Mouse (Mus musculus): Measurements from ENCODE around the gene Use1.

Use1 gene

DNA sequence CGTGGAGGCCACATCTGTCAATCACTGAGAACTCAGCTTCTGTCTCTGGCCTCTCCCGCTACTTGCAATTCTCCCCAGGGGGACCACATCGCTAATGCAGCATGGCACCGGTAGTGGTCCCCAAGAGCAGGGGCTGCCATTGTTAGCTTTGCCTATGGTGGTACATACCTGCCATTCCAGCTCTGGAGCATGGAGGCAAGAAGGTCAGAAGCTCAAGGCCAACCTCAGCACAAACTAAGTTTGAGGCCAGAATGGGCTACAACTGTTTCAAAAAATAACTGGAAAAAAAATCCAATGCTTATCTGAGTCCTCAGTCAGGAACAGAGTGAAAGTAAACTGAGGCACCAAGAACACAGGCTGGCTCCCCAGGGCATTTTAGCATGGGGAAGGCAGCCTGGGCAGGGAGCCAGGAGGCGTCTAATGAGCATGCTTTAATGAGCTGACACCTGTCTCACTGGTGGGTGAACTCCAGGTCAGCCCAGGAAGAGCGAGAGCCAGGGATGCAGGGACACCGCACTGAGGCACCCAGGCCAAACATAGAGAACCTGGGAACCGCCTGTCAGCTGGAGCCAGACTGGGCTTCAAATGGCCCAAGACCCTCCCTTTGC, 9.9 kb downstream of the Use1 start:
- no peak for DNase-seq (ENCODE audit: low spot score)

DNA sequence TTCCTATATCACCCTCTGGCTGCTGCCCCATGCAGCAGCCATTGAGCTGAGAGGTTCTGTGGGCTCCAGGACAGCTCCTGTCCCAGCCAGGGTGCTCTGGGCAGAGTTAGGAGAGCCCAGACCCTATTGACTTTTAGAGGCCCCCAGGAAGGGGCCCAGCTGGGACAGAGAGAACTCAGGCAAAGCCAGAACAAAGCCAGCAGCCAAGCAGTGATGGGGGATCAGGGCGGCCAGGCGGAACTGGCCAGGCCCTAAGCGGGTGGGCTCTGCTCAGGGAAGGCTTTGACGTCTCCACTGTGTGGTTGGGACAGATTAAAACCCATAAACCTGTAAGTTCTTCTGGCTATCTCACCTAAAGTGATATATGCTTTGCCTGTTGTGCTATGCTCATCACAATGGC, 12.4 kb downstream of the Use1 start:
- no peak for DNase-seq (ENCODE audit: low spot score)

DNA sequence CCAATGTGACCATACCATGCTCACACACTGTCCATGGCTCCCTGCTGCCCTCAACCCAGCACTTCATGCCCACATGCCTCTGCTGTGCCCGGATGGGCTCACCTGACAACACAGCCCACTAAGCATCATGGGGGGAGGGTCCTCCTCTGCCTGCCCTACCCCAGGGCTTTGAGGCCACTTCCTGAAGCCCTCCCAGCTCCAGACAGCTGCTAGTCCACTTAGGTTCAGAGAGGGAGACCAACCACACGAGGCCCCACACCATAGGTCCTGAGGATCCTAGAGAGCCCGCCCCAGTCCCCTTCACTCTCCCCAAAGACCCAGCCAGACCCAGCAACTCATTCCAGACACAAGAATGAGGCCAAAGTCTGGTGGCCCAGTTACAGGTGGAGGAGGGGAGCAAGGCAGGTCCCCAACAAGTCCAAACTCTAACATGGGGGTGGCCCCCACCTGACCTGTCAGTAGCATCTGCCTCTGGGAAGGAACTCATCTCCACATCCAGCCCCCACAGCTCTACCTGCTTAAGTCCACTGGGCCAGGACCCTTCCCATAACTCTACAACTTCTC, 12.9 kb downstream of the Use1 start:
- no peak for DNase-seq (ENCODE audit: low spot score)

DNA sequence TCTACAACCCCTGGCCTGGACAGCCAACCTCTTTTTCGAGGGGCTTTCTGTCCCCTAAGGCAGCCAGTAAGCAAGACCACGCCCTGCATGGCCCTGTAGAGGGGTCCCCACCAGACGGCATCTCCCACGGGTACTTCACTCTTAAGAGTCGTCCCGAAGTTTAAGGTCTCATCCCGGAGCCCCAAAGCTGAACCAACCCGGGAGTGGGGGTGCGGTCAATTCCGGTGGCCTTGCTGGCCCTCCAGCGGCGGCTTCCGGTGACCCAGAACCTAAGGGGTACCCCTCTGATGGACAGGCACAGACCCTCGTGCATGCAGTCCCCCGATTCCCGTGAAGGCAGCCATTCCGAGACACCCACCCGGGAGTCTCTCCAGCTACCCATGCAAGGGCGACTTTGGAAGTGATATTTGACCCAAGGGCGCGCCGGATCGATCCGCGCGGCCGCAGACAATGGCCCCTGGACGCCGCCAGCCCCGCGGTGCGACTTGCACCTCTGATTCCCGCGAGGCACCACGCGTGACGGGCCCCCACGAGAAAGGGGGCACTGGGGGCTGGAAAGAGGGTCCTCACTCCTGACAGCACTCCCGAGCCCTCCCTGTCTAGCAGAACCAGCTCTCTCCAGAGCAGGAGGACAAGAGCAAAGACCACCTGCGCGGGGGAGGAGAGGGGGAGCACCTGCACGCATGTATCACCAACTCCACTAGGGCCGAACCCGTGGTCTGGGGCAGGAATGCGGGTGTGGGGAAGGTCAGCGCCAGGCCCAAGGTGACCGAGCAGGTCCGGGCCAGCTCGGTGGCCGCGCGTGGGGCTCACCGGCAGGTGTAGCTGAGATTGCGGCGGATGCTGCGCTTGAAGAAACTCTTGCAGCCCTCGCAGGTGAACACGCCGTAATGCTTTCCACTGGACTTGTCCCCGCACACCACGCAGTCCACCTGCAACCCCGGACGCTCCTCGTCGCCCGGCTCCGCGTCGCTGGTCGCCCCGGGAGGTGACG, 13.8 kb downstream of the Use1 start:
- DNase-seq (ENCODE audit: low spot score): peak; percentile 31

DNA sequence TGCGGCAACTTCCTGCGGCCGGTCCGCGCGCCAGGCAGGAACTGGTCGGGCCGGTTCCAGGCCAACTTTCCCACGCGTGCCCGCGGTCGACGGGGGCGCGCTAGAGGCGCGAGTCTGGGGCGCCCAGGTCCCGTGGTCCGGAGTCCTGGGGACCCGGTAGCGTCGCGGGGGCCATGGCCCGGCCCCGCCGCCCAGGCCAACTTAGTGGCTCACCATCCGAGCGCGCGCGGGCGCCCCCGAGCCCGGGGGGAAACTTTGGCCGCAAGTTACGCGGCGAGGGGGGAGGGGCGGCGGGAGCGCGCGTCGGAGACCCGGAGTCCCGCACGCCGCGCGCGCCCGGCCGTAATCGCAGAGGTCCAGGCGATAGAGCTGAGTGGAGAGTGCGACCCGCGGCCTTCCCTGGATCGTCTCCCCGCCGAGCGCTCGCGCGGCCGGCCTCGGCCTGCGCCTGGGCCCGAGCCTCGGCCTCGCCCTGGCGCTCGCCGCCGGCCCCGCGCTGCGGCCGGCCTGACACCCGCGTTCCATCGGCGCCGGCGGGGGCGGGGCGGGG, 14.8 kb downstream of the Use1 start, which contains the start of gene Nr2f6:
TSS of gene Nr2f6 (minus strand) at position 540 of the 550 bp plus-strand sequence.
- DNase-seq (ENCODE audit: low spot score): peak; percentile 81

DNA sequence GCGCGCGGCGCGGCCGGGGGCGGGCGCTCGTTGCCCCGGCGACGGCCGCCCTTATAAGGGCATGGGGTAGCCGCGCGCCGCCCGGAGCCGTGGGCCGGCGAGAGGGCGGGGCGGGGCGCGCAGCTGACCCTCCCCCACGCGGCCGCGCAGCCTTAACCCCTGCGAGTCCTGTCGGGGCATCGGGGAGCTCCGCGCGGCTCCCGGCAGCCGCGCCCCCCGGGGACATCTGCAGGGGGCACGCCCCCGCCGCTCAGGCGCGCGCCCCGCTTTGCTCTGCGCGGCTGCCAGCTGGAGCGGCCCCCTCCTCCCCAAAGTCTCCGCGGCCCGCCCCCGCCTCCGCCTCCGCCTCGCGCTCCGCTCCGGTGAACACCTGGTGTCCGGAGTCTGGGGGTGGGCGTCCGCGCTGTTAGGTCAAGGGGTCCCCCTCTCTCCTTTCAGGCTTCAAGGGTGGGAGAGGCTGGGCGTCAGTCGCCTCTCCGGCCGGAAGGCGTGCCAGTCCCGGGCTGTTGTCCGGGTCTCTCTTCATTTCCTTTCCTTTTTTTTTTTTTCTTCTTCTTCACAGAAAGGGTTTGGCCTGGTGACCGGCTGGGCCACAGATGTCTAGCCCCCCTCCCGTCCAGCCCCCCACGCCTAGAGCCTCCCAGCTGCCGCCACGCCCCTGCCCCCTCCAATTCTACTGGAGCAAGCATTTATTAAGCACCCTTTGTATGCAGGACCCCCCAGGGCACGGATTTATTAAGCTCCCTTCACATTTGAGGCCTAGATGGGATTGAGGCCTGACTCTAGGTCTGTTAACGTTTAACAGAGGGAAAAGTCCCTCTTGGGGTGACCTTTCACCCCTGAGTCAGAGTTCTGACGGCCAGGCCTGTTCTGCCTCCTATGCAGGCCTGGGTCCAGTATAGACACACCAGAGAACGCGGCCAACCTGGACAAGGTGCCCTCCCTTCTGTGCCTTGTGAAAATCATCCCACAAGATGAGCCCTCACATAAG, 15.6 kb downstream of the Use1 start:
- DNase-seq (ENCODE audit: low spot score): peak; percentile 89

DNA sequence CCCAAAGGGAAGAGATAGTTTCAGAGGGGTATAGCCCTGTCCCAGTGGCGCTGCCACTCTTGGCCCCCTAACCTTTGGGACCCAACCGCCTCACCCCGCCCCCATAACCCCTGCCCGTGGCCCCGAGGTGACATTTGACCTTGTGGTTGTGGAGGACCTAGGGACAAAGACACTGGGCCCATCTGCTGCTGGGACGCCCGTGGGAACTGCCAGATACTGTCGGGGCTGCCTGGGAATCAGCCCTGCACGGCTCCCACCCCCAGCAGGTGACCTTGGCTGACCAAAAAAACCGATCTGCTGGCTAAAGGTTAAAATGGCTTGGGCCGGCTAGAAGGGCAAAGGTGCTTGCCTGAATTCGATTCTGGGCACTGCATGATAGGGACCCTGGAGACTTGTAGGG, 16.7 kb downstream of the Use1 start:
- no peak for DNase-seq (ENCODE audit: low spot score)

DNA sequence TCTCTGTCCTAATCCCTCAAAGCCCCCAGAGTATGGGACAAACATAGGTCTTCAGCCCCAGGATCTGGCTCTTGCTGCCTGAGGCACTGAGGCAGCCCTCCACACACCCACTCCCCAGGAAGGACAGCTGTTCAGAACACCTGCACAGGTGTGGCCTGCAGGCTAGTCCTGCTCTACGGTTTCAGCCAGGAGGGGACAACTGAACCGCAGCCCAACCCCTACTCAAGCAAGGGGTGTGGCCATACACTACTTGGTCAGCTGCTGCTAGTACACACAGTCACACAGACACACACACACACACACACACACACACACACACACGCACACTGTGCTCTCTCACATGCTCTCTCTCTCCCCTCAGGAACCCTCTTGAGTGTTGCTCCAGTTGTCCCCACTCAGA, 17.2 kb downstream of the Use1 start:
- peak; percentile 55 for DNase-seq (ENCODE audit: low spot score)

DNA sequence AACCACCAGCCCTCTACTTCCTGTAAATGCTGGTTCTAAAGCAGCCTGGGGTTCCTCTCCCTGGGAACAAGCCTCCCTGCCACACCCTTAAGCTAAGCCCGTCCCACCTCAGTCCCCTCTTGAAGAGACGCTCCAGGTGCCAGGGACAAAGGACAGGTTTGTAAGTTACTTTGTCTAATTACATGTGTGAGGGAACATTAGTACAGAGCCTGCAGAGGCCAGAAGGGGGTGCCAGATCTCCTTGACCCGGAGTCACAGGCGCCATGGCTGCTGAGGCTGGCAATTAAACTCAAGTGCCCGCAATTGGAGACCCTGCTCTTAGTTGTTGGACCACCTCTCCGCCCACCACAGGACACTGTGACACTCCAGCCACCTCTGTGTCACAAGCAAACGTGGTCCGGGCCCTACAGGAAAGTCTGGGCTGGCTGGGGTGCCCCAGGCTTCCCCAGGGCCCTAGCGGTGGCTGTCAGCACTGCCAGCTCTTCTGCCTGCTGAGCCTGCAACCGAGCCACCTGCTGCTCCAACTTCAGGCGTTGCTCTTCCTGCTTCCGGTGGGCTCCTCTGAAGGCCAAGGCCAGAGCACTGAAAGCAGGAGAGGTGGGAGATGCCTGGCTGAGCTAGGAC, 18.7 kb downstream of the Use1 start:
- DNase-seq (ENCODE audit: low spot score): no peak

DNA sequence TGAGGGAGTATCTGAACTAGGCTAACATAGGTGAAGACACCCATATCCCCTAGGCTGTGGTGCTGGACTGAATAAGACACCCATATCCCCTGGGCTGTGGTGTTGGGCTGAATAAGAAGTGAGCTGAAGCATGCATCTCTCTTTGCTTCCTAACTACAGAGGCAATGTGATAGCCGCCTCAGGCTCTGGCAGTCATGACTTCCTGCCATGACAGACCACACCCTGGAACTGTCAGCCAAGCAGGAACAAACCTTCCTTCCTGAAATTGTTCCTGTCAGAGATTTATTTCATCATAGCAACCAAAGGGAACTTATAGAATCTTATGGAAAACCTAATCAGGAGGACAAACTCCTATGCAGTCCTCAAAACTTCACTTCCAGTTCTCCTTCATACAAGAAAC, 21.6 kb downstream of the Use1 start:
- peak; percentile 51 for DNase-seq (ENCODE audit: low spot score)

DNA sequence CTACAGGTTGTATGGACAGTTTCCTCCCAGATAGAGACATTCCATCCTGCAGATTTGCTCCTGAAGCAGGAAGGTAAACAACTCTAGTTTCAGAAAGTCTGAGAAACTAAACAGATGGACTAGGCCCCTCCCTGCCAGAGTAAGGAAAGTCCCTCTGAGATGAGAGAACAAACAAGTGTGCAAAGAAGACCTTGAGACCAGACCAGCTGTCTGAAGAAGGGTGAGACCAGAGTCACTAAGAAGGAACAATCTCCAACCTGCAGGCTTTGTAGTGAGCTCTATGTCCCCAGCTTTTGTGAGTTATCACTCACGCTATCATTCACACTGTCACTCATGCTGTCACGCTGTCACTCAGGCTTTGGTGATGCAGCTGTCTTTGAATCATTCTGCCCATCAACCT, 25.0 kb downstream of the Use1 start:
- no peak for DNase-seq (ENCODE audit: low spot score)

DNA sequence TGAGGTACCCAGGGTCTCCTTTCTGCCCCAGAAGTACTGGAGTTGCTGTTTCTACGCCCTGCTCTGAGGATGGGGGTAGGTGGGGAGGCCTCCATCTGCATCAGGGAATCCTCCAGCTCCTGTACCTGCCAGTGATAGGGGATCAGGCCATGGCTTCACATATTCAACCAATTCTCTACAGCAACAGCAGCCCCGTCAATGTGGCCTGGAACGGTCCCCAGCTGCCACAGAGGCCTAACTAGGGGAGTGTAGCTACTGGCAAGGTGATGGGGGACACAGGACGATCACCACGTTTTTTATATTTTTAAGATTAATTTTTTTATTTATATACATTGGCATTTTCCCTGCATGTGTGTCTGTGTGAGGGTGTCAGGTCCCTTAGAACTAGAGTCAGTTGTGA, 25.7 kb downstream of the Use1 start:
- DNase-seq (ENCODE audit: low spot score): no peak

DNA sequence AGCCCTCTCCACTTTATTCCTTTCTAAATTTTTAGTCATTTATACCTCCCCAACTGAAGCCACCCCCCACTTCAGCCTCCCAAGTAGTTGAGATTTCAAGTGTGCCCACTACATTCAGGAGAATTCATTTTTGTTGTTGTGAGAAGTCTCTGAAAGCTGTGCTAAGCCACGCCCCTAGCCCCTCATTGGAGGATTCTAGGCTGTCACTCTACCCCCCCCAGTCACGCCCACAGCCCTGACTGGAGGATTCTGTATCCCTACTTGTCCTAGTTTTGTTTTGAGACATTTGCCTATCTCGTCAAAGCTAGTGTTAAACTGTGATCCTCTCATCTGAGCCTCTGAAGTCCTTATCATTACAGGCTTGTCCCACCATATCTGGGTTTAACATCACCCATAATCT, 26.2 kb downstream of the Use1 start:
- peak; percentile 50 for DNase-seq (ENCODE audit: low spot score)

DNA sequence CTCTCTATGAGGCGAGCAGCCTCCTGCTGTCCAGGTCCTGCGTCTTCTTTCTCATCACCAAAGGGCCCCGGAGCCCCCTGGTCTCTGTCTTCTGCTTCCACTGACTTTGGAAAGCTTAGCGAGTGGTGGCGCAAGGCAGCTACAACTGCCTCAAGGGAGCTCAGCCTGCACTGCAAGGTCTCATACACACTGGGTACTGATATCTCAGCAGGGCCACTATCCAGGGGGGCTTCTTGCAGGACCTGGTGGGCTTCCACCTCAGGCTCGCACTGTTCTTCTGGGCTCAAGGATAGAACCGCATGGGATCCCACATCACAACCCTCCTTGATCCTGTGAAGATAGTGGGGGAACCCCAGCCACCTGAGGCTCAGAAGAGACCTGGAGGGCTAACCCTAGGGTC, 27.8 kb downstream of the Use1 start:
- DNase-seq (ENCODE audit: low spot score): no peak

DNA sequence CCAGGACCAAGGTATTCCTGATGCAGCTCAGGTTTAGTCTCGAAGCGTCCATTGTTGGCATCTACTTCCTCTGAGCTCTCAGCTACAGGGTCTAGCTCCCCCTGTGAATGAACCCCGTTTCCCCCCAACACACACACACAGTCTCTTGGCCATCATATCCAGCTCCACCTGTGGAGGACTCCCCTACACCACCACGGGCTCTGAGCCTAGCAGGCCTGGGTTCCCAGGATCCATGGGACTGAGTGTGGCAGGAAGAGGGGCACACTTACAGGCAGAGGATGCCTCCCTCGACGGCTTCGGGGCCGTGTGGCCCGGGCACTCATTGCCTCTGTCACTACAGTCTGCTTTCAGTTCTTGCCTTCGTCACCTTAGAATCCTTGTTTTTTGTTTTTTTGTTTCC, 28.4 kb downstream of the Use1 start:
- DNase-seq (ENCODE audit: low spot score): no peak

DNA sequence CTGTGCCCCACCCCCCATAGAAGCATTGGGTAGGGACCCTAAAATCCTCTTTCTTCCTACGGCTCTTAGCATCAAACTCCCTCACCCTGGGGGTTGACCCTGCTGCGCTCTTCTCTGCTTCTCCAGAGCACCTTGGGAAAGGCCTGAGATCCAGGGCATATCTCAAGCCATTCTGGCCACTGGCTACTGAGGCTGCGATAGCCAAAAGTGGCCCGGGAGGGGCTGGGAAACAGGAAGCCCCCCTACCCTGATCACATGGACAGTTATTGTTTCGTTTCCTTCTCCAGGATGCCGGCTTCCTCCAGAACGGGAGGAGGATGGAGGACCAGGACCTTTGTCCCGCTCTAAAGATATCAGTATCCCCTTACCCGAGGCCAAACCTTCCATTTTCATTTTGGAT, 29.0 kb downstream of the Use1 start, which contains the start of gene Ushbp1:
TSS of gene Ushbp1 (minus strand) at position 174 of the 400 bp plus-strand sequence.
- DNase-seq (ENCODE audit: low spot score): peak; percentile 70

DNA sequence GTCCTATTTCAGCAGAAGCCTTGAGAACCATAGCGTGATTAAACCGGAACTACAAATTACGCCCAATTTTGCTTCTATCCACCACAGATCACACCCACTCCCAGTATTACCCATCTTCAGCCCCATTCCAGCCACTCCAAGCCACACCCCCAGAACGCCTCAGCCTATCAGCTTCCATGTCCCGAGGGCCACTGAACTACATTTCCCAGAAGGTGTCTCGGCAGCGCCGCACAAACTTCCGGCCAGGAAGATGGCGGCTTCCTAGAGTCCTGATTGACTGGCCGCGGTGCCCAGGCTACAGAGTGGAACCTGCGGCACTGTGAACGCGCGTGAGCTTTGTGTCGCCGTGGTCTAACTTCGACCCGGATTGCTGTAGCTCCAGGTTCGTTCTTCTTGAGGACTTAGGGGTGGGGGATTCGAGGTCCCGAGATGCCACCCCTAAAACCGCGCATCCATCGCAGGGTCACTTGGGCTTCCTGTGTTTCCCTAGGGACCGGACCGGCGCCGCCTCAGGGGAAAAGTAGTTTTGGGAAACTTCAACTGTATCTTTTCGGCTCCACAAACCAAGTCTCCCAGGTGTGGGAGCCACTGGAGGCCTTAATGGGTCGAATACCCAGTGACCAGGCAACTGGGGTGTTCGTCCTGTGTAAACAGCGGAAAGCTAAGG, 30.1 kb downstream of the Use1 start, which contains the start of gene Babam1:
TSS of gene Babam1 (plus strand) at position 223 of the 667 bp plus-strand sequence.
- peak; percentile 97 for DNase-seq (ENCODE audit: low spot score)

DNA sequence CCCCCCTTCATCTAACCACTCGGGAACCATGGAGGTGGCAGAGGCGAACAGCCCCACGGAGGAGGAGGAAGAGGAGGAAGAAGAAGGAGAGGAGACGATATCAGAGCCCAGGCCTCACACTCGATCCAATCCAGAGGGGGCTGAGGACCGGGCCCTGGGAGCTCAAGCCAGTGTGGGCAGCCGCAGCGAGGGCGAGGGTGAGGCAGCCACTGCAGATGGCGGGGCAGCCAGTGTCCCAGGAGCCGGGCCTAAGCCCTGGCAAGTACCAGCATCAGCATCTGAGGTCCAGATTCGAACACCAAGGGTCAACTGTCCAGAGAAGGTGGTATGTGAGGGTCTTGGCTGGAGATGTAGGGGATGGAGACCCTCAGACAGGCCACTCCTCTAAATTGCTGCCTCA, 31.1 kb downstream of the Use1 start:
- no peak for DNase-seq (ENCODE audit: low spot score)

DNA sequence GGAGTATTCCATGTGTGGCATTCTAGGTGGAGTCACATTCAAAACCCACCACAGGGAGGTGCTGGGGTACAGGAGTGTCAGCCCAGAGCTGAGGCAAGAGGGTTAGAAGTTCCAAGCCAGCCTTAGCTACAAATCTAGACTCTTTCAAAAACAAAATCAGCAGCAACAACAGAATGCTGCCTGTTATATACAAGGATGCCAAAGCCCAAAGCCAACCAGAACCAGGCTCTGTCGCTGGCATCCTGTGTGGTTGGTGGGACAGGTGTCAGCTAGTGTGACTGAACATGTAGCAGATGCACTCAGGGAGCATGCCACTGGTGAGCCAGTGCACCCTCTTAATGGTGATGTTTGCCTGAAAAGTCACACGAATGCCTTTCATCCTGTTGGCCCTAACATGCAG, 34.2 kb downstream of the Use1 start:
- DNase-seq (ENCODE audit: low spot score): no peak

DNA sequence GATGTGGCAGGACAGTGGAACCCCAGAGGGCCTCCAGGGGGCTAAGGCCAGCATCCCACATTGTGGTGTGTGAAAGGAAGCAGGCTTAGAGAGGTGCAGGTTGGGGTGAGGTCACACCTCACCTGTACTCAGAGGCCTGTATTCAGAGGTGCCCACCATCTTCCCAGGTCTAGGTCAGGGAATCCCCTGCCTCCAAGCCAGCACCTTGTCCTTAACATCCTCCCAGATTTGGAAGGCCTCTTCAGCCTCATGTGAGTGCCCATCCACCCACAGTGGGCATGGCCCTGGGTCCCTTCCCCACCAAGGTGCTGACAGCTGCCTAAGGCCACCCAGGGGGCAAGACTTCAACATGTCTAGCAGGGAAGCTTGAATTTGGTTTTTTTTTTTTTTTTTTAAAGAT, 34.8 kb downstream of the Use1 start:
- DNase-seq (ENCODE audit: low spot score): no peak
